Mouse (Mus musculus) liver, embryonic 16.5 days (tissue): Measurements from ENCODE around the gene Rassf6. TPM values are rescaled to one million over a fixed set of nuclear protein-coding genes. Genes with fewer than 3 reads are reported as not detected.
"Not testable (repeated sequence)": the region's sequence is repeated elsewhere in the genome, so short reads cannot be mapped to it uniquely, and the experiment has no call there.

Experiments
- ATAC-seq: fragments of 200-750 bp; cut with Nextera tagmentation; 2 replicates; pipeline ENCODE4 v1.8.0; 2017; ENCODE audit warnings: low read depth, mild to moderate bottlenecking, moderate number of reproducible peaks, moderate library complexity
- H3K27ac ChIP-seq: fragments of 300-500 bp; sonication (generic); 2 replicates; pipeline ENCODE4 v1.5.1; 2014; ENCODE audit warnings: mild to moderate bottlenecking, low read length
- H3K27me3 ChIP-seq: fragments of 300-500 bp; sonication (generic); 2 replicates; pipeline ENCODE4 v1.6.1; 2014; ENCODE audit warnings: low read depth, low read length, mixed read lengths; ENCODE audit not compliant: control insufficient read depth, insufficient read depth
- H3K36me3 ChIP-seq: fragments of 300-500 bp; sonication (generic); 2 replicates; pipeline ENCODE4 v1.6.1; 2014; ENCODE audit warnings: mild to moderate bottlenecking; ENCODE audit not compliant: control insufficient read depth, insufficient read depth
- H3K4me1 ChIP-seq: fragments of 300-500 bp; sonication (generic); 2 replicates; pipeline ENCODE4 v1.6.1; 2014; ENCODE audit warnings: low read depth, low read length, mixed read lengths; ENCODE audit not compliant: control insufficient read depth
- H3K4me2 ChIP-seq: fragments of 300-500 bp; sonication (generic); 2 replicates; pipeline ENCODE4 v1.6.1; 2014; ENCODE audit warnings: low read depth, low read length, mixed read lengths
- H3K4me3 ChIP-seq: fragments of 300-500 bp; sonication (generic); 2 replicates; pipeline ENCODE4 v1.5.1; 2014; ENCODE audit warnings: low read depth, mild to moderate bottlenecking, low read length
- H3K9ac ChIP-seq: fragments of 300-500 bp; sonication (generic); 2 replicates; pipeline ENCODE4 v1.6.1; 2014; ENCODE audit warnings: low read depth, low read length
- H3K9me3 ChIP-seq: fragments of 300-500 bp; sonication (generic); replicated peaks from 2 replicates; pipeline ENCODE4 v1.6.1; 2016; ENCODE audit warnings: low read length; ENCODE audit not compliant: control insufficient read depth
- WGBS: fragments of 180-500 bp; shearing (Covaris S2); extraction: QIAGEN DNeasy Blood & Tissue Kit; methylation state at CpG from one replicate; pipeline ENCODE4 v1.1.7; 2014; ENCODE audit not compliant: insufficient replicate concordance; 5-methylcytosine and 5-hydroxymethylcytosine counted together
- polyA plus RNA-seq: library from polyadenylated mRNA; unstranded; fragments of >200 nt; fragmentation: Nextera tagmentation; extraction: Ambion mirVana; gene quantifications from 2 replicates; pipeline ENCODE4 v1.2.1, GENCODE M21; 2015

Rassf6 gene
- polyA plus RNA-seq, 1 experiment from 2014 or later: 6.7 TPM

DNA sequence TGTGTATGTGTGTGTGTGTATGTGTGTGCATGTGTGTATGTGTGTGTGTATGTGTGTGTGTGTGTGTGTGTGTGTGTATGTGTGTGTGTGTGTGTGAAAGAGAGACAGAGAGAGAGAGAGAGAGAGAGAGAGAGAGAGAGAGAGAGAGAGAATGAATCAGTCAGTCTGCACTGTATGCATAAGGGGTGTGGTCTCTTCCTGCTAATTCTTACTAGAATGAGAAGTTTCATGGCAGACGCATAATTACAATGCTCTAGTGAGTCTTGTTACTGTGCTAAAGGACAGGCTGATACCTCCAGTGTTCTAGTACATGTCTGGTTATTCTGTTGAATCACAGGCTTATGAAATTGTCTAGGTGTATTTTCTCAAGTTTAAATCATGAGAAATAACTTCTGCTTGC lies 27.7 kb downstream of the Rassf6 start:
- not testable (repeated sequence) for H3K4me1 ChIP-seq, H3K27ac ChIP-seq, H3K27me3 ChIP-seq, H3K9me3 ChIP-seq, H3K4me2 ChIP-seq, ATAC-seq, H3K9ac ChIP-seq, H3K36me3 ChIP-seq, H3K4me3 ChIP-seq
- 60% methylated on average over 1 of the region's 1 CpGs for WGBS

DNA sequence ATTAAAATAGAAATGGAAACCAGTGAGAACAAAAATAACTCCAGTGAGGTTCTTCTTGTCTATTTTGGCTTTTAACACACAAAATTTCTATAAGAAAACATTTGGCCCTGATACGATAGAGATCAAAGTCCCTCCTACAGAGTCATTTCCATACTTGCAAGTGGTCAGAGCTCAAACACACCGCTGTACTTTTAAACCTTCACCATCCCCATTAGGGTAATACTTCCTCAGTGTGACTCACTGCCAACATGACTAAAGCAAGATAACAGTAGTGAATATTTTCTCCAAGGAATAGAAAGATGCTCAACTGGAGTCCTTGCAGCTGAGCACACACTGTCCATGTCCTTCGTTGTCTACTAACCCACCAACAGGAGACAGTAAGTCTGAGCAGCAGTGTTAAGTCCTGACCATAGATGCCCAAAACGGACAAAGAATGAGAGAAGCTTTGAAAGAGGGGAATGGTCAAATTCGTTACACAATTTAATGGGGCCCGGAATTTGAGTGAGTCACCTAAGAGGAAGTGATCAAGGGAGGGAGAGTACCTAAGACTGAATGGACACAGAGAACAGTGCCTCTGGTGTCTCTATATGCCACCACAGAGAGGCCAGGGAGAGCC lies 28.4 kb downstream of the Rassf6 start:
- H3K4me2 ChIP-seq: no peak overlapping the region
- WGBS: 51% methylated on average over 6 of the region's 6 CpGs
- H3K27ac ChIP-seq: no peak overlapping the region
- ATAC-seq: no peak
- no peak overlapping the region for H3K9ac ChIP-seq
- H3K4me3 ChIP-seq: no peak overlapping the region
- H3K27me3 ChIP-seq: no peaks in the 10 kb centered on the region
- H3K9me3 ChIP-seq: no peaks in the 10 kb centered on the region
- H3K4me1 ChIP-seq: no peaks in the 10 kb centered on the region
- no peaks in the 10 kb centered on the region for H3K36me3 ChIP-seq

DNA sequence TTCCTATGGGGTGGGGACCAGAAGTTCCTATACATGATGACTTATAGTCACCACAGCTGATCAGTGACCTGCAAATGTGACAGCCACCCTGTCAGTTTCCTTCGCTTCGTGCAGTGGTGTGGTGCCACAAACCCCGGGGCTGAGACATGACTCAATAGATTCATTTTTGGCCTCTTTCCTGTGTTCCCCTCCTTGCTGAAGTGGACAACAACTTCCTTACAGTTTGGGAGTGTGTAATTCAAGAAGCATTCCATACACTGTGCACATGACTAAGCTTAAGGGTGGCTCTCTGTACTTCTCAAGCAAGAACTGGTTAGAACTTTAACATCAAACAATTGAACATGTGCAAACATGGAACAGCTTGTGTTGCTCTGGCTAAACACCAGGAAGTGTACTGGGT lies 29.1 kb downstream of the Rassf6 start:
- no peaks in the 10 kb centered on the region for H3K27me3 ChIP-seq
- H3K4me2 ChIP-seq: no peak overlapping the region
- no peak overlapping the region for H3K27ac ChIP-seq
- no peaks in the 10 kb centered on the region for H3K9me3 ChIP-seq
- H3K9ac ChIP-seq: no peak overlapping the region
- no peaks in the 10 kb centered on the region for H3K36me3 ChIP-seq
- WGBS: 39% methylated on average over 3 of the region's 3 CpGs
- ATAC-seq: no peak
- H3K4me1 ChIP-seq: no peaks in the 10 kb centered on the region
- no peak overlapping the region for H3K4me3 ChIP-seq

DNA sequence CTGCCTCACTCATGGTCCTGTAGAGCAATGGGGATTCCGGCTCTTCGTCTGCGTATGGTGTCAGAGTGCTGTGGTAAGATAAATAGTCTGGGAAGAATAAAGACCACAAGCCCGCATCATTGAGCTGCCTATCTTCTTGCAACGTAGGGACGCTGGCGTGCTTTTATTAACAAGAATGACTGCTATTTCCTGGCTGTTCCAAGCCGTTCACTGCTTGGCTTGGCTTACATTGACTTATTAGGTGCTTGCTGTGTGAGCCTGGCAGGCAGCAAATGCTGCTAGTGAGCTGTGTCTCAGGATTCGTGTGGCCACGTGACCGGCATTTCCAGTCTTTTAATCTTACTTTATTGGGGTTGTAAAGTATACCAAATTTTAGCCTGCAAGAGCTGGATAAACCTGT lies 31.6 kb downstream of the Rassf6 start:
- Histone ChIP-seq H3K36me3 (no peaks in the 10 kb centered on the region), H3K4me3 (no peak overlapping the region), H3K27me3 (no peaks in the 10 kb centered on the region), H3K9ac (no peak overlapping the region), H3K4me1 (no peaks in the 10 kb centered on the region), H3K9me3 (no peaks in the 10 kb centered on the region), H3K4me2 (no peak overlapping the region), H3K27ac (no peak overlapping the region)
- ATAC-seq: peak; percentile 9; the same call in 1 of the 2 replicates
- WGBS: 34% methylated on average over 11 of the region's 11 CpGs

DNA sequence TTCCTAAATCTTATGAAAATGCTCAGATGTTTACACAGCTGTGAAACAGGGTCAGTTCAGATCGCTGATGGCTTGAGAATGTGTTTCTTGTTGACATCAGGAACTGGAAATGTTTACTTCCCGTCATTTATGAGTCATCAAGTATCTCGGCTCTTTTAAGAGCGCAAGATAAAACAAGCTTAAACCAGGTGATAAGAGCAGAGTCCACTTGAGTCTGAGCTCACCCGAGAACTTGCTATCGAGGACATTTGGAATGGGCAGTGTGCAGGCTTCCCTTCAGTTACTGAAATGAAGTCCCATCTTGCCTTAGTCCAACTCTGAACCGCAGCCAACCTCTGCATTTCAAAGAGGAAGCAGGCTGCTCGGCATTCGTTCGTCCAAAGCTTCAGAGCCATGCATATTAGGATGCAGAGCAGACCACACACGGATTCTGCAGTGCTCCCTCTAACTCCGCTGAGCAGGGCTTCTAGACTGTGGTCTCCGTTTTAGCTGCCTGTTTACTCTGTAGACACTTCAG lies 37.0 kb downstream of the Rassf6 start:
- no peaks in the 10 kb centered on the region for H3K36me3 ChIP-seq
- no peak for ATAC-seq
- no peak overlapping the region for H3K4me3 ChIP-seq
- H3K4me1 ChIP-seq: no peaks in the 10 kb centered on the region
- no peaks in the 10 kb centered on the region for H3K9me3 ChIP-seq
- no peak overlapping the region for H3K27ac ChIP-seq
- H3K9ac ChIP-seq: no peak overlapping the region
- no peak overlapping the region for H3K4me2 ChIP-seq
- 11% methylated on average over 13 of the region's 13 CpGs for WGBS
- H3K27me3 ChIP-seq: no peaks in the 10 kb centered on the region

DNA sequence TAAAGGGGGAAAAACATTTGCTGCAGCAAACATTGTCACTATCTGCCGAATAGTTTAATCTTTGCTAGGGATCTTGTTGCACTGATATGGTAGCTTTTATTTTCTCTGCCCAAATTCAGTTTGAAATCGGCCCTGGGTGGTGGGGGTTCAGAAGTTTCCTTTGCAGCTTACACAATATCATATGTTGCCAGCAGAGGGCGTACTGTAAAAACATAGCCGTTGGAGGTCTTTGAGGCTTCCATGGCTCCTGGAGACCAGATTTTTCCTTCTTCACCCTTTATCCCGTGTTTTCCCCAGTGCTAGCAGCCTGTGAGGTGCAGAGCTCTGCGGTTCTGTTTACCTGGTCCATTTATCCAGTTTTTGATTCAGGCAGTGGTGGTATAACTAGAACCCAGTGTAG lies 39.0 kb downstream of the Rassf6 start:
- no peak overlapping the region for H3K27ac ChIP-seq
- no peaks in the 10 kb centered on the region for H3K4me1 ChIP-seq
- no peak overlapping the region for H3K9ac ChIP-seq
- H3K36me3 ChIP-seq: no peaks in the 10 kb centered on the region
- H3K9me3 ChIP-seq: no peaks in the 10 kb centered on the region
- ATAC-seq: no peak
- no peak overlapping the region for H3K4me3 ChIP-seq
- H3K4me2 ChIP-seq: no peak overlapping the region
- H3K27me3 ChIP-seq: no peaks in the 10 kb centered on the region
- 9% methylated on average over 6 of the region's 6 CpGs for WGBS

DNA sequence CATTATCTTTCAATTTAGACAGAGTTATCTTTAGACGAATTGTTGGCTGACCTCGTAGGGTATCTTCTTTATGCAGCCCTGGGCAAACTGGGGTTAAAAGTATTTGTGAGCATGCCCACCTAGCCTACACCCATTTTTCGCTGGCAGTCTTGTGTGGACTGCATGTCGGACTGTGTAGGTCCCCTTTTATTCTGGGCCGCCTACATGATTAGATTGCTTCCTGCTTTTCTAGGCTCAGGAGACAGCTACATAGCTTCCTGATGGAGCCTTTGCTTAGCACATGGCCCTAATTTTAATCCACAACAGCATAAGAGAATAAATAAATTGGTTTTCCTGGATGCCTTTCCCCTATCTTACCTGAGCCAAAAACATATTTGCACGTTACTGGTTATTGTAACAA lies 44.3 kb downstream of the Rassf6 start:
- Histone ChIP-seq H3K9ac (no peak overlapping the region), H3K4me2 (no peak overlapping the region), H3K9me3 (no peaks in the 10 kb centered on the region), H3K27me3 (no peaks in the 10 kb centered on the region), H3K27ac (no peak overlapping the region), H3K4me1 (no peaks in the 10 kb centered on the region), H3K36me3 (no peaks in the 10 kb centered on the region), H3K4me3 (no peak overlapping the region)
- no peak for ATAC-seq
- WGBS: 46% methylated on average over 6 of the region's 6 CpGs

DNA sequence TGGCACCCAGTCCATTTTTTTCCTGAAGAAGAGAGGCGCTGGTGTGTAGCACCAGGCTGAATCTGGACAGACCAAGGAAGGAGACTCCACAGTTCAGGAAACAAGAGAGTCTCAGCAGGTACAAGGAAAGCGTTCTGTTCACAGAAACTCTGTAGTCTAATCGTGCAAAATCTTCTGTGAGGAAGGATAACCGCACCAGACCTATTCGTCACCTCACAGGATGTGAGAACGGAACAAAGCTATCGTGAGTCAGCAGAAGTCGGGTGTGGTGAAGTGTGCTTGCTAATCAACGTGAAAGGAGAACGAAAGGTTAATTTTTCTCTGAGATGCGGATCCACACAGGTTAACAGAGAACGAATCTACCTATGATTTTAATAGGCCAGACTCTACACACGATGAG lies 45.5 kb downstream of the Rassf6 start:
- no peak overlapping the region for H3K4me2 ChIP-seq
- 22% methylated on average over 13 of the region's 13 CpGs for WGBS

DNA sequence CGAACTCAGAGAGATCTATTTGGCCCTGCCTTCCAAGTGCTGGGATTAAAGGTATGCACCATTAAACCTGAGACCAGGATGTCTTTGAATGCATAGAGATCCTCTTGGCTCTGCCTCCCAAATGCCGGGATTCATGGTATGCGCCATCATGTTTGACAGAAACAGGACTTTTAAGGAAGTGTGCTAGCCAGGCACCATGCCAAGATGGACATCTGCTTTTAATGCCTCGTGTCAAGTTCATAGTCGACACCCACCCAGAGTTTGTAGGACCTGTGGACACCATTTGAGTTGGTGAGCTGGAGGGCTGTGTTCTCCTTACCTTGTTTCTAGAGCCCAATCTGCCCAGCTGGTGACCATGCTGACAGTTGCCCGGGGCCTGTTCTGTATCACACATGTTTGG lies 48.5 kb downstream of the Rassf6 start:
- no peak for ATAC-seq
- H3K4me2 ChIP-seq: no peak overlapping the region
- no peaks in the 10 kb centered on the region for H3K4me1 ChIP-seq
- 72% methylated on average over 6 of the region's 6 CpGs for WGBS
- no peak overlapping the region for H3K9ac ChIP-seq
- no peak overlapping the region for H3K4me3 ChIP-seq
- H3K36me3 ChIP-seq: no peaks in the 10 kb centered on the region
- H3K27me3 ChIP-seq: no peaks in the 10 kb centered on the region
- no peak overlapping the region for H3K27ac ChIP-seq
- H3K9me3 ChIP-seq: no peaks in the 10 kb centered on the region

More for the DNA sequence above, 45.5 kb downstream of the Rassf6 start:
- ATAC-seq: no peak
- no peak overlapping the region for H3K4me3 ChIP-seq
- H3K9me3 ChIP-seq: no peaks in the 10 kb centered on the region
- H3K4me1 ChIP-seq: no peaks in the 10 kb centered on the region
- no peaks in the 10 kb centered on the region for H3K27me3 ChIP-seq
- no peaks in the 10 kb centered on the region for H3K36me3 ChIP-seq
- no peak overlapping the region for H3K9ac ChIP-seq
- no peak overlapping the region for H3K27ac ChIP-seq
